Mouse (Mus musculus) neutrophil, adult 5-6 weeks (primary cell): Measurements from ENCODE around the gene Actg1. TPM values are rescaled to one million over a fixed set of nuclear protein-coding genes. Genes with fewer than 3 reads are reported as not detected.

Source experiments
- ATAC-seq: fragments of 151-379, 151-347 bp; 2 replicates; pipeline ENCODE4 v1.8.0; 2017; ENCODE audit warnings: mild to moderate bottlenecking, moderate TSS enrichment; ENCODE audit not compliant: insufficient number of reproducible peaks, poor library complexity, low FRiP score, severe bottlenecking; ENCODE audit errors: extremely low read depth
- total RNA-seq: library from RNA; stranded (forward); fragments of 200-1000 nt; gene quantifications from 2 replicates; pipeline ENCODE4 v1.2.3, GENCODE M21; 2017

Actg1 gene
- total RNA-seq, 1 experiment from 2014 or later = 1,411 TPM

- peak; percentile 94 for ATAC-seq
These were observed 32.3 kb downstream of the Actg1 start for GRCm38 (mm10) chr11:120315832-120316689.

- ATAC-seq = no peak
These were observed 33.0 kb downstream of the Actg1 start for GRCm38 (mm10) chr11:120315416-120315761.

- ATAC-seq = no peak
These were observed 33.5 kb downstream of the Actg1 start for GRCm38 (mm10) chr11:120314721-120315415.

- no peak for ATAC-seq
These were observed 34.2 kb downstream of the Actg1 start for GRCm38 (mm10) chr11:120313906-120314685.

- no peak for ATAC-seq
These were observed 36.3 kb downstream of the Actg1 start for GRCm38 (mm10) chr11:120312069-120312468.

- ATAC-seq = no peak
These were observed 36.8 kb downstream of the Actg1 start for GRCm38 (mm10) chr11:120311561-120311960.

- ATAC-seq = 0 out of 2 replicates have a peak, but pooled peaks have one; percentile 21
These were observed 37.5 kb downstream of the Actg1 start for GRCm38 (mm10) chr11:120310813-120311312.

- ATAC-seq = no peak
These were observed 39.7 kb downstream of the Actg1 start for GRCm38 (mm10) chr11:120308441-120309320.

- ATAC-seq = peak; percentile 53; the same call in 1 of the 2 replicates
These were observed 40.5 kb downstream of the Actg1 start for GRCm38 (mm10) chr11:120307566-120308430.

GRCm38 (mm10) chr11:120307132-120307413 lies 41.3 kb downstream of the Actg1 start:
- no peak for ATAC-seq

GRCm38 (mm10) chr11:120306366-120307131 lies 41.8 kb downstream of the Actg1 start:
- ATAC-seq = no peak

GRCm38 (mm10) chr11:120305535-120306365 lies 42.6 kb downstream of the Actg1 start:
- no peak for ATAC-seq

- peak; percentile 77 for ATAC-seq
These were observed 43.3 kb downstream of the Actg1 start for GRCm38 (mm10) chr11:120304886-120305534.

GRCm38 (mm10) chr11:120304350-120304694 lies 44.0 kb downstream of the Actg1 start:
- no peak for ATAC-seq

GRCm38 (mm10) chr11:120303559-120304349 lies 44.6 kb downstream of the Actg1 start:
- no peak for ATAC-seq
